Mouse (Mus musculus): ENCODE measurements around the gene Nprl3. TPM values are rescaled to one million over a fixed set of nuclear protein-coding genes. Genes with fewer than 3 reads are reported as not detected.
"Not testable (repeated sequence)": the region's sequence is repeated elsewhere in the genome, so short reads cannot be mapped to it uniquely, and the experiment has no call there.

The Nprl3 gene
- total RNA-seq, 1 experiment from 2014 or later: 45.3 TPM

DNA sequence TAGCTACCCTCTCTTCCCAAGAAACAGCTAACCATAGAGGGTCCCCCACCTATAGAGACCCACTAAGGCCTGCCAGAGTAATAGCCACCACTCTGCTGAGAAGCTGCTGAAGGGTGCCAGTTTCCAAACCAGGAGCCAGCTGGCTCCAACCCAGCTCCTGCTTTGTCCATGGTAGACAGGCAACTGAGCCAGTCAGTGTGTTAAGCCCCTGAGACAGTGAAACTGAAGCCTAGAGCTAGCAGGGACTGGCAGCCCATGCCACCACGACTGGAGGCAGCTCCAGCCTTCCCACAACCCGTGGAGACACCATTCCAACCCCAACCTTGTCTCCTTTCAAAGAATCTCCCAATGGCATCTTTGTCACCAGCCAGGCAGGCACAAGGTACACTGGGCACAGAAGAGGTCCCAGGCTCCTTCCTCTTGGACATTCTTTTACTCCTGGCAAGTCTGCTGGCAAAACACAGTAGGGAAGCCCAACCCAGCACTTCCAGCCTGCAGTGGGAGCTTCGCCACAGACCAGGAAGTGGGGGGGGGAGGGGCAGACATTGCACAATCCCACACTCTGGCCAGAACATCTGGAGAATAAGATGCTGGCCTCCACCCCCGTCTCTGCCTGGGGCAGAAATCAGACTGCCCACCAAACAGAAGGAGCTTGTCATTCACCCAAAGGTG lies 42.9 kb downstream of the Nprl3 start:
- peak; percentile 90 for DNase-seq

DNA sequence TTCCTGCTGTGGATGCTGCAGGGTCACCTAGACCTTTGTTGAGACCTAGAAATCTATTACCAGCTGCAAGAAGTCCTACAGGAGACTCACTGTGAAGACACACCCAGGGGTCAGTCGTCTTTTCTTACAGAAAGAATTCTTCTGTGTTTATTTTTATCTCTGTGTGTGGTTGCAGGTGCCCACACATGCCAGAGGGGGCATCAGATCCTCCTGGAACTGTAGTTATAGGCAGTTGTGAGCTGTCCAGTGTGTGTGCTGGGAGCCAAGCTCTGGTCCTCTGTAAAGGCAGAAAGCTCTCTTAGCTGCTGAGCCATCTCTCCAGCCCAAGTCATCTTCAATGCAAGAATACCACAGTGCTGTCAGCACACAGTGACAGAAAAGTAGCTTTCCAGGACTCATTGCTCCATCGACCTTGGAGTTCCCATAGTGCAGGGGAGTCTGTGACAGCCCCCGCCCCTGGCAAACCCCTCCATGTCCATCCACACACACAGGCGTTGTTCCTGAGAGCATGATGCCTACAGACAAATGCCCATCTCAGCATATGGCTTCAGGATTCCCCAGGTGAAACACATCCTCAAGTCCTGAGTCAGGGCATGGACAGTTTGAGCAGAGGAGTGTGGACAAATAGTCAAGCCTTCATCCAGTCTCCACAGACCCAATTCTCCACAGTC lies 44.1 kb downstream of the Nprl3 start:
- DNase-seq: no peak

DNA sequence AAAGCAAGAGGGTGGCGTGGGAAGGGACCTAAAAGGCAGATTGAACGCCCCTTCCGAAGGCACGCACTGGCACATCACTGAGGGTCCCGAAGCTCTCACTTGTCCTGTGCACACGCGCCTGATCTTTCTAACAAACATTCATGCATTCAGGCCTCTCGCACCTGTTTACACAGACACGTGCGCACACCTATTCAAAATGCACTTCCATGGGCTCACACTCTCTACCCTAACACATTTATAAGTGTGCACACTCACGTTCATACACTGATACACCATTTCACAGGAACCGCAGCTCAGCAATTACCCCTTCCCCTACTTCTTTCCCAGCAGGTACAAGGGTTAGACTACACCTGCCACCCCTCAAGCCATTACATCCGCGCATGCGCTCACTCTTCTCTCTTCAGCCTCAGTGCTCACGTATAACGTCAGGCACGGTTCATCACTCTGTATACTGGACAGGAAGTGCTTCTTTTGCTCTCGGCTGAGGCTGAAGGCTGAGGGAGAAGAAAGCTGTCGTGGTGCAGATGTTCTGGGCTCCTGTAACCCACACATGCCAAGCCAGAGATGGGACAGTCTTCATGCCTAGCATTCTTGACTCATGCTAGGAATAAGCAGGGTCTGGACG lies 44.8 kb downstream of the Nprl3 start:
- no peak for DNase-seq

DNA sequence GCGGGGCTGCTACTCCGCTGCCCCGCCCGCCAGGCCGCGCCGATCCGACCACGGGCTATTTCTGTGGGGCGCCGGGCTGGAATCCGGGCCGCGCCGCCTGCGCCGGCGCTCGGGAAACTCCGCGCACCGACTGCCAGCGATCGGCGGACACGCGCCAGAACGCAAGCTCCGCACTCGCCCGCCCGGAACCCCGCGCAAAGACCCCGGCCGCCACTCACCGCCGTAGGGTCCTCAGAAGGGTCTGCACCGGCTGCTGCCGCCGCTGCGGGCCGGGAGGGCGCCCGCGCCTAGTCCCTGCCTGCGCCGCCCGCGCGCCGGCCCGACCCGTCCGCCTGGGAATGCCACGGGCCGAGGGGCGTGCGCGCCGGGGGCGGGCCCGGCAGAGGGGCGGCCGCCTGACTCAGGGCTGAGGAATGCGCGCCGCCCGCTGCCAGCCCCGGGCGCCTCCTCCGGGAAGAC lies 45.5 kb downstream of the Nprl3 start, which contains the start of gene Rhbdf1:
TSS of gene Rhbdf1 (minus strand) at position 350 of the 459 bp plus-strand sequence.
- peak; percentile 87 for DNase-seq

DNA sequence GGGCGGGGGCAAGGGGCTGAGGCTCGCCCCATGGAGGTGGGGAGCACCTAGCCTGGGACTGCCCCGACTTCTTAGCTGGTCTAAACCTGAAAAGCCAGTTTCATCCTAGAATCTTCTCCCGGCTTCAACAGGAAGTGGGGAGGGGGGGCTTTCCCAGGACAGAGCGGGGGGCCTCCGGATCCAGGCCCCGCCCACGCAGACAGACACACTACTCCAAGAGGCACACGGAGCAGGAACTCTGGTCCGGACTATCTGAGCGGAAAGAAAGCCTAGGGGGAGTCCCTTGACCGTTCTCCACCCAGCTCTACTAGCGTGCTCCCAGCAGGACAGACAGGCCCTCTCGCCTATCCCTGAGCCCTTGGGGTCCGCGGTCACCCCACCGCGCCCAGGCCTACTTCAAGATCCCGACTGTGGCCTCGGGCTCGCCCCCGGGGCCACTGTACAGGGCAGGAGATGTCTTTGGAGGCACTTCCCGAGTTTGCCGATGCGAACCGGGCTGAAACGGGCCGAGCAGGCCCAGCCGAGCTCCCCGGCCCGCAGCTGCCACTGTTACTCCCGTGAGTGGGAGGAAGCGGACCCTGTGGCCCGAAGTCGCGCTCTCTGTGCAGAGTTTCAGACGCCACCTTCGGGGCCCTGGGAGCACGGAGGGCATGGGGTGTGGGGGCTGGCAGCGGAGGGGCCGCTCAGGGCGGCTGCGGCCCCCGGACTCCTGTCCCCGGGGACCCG lies 46.1 kb downstream of the Nprl3 start:
- peak; percentile 76 for DNase-seq

DNA sequence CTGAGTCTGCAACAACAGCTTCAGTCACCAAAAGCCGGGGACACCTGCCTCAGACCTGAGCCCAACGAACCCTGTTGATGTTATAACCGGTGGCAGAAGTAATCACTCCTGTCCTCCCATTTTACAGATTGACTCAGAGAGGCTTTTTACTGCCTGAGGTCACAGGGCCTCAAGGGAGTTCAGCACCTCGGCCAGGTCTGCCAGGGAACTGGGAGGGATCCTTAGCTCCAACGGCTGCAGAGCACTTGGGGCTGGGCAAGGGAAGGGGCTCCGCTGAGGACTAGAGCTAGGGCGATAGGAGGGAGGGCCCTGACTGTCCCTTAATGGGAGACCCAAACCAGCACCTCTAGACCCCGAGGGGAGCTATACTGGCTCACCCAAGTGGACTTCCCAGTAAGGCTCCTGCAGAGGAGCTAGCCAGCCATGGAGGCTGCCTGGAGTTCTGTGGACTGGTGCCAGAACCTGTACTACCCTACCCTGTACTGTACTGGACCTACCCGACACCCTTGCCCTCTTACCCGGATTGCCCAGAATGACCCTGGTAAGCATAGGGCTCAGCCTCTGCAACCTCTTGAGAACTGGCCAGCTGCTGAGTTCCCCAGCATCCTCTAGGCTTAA lies 46.8 kb downstream of the Nprl3 start:
- DNase-seq: no peak

DNA sequence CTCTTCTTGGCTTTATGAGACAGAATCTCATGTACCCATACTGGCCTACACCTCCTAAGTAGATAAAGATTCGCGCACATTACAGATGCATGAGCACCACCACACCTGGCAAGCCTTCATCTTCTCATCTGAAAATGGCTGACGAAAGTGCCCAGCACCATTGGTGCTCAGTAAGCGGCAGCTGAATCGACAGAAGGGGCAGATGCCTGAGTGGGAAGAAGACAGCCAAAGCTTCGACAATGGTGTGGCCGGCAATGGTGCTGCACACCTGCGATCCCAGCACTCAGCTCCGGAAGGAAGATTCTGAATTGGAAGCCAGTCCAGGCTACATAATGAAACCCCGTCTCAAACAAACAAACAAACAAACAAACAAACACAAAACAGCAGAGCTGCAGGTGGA lies 48.2 kb downstream of the Nprl3 start:
- no peak for DNase-seq

DNA sequence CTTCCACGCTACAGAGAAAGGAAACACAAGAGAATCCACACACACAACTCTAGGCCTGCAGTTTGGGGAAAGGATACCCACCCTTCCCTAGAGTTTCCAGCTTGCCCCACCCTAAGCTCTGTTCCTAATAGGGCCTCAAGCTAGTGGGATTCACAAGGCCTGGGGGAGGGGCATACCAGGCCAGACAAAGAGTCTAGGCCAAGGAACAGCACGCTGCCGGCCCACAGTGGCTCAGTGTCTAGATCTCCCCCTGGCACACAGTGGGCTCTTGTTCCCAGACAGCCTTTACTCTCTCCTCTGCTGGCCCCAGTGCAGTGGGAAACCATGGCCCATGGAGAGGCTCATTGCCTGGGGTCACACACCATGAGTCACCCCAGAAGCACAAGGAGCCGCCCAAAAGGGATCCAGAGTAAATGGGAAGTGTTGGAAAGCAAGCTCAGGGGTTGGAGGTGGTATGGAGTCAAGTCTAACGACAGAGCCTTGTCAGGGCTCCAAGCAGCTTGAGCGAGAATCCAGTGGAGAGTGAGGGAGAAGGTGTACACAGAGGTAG lies 48.9 kb downstream of the Nprl3 start:
- DNase-seq: no peak

DNA sequence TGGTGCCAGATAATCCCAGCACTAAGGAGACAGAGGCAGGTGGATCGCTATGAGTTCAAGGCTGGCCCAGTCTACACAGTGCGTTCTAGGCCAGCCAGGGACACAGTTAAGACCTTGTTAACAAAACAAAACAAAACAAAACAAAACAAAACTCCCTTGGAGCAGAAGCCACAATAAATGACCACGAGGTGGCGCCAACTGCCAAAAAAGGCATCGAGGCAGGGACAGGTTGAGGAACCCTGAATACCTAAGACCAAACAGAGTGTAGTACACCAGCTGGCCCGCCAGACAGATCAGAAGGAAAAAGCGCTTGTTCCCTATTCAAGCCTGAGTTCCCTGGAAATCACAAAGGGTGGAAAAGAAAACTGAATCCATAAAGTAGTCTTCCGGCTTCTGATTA lies 50.7 kb downstream of the Nprl3 start:
- DNase-seq: peak; percentile 86

DNA sequence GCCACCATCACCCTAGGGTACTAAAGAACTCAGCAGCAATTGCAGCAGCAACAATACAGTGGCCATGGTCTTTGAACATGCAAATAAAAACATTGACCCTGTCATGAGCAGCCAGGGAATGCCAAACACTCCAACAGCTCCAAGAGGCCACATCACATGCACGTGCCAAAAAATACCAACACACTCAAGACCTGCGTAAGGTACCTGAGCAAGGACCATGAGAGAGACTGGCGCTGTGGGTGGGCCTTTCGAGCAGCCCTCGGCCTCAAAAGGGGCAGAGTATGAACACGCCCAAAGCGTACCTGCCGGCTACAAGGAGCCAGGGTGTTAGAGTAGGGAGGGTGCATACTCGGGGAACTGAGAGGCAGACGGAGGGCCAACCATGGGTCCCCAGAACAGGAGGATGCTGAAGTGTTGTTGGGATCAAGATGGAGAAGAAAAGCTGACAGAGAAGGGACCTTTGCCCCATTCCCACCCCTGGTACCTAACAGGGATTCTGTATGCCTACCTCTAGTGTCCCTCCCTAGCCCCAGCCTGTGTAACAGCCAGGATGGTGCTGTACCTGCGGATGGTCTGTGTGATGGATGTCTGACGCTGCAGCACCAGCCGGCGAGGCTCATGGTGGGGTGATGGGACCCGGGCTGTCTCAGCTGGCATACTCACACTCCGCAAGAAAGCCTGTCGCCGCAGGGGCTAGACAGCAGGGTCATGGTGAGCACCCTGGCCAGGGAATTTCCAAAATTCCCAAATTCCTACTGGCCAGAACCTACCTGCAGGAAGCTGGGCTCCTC lies 51.9 kb downstream of the Nprl3 start:
- DNase-seq: no peak

DNA sequence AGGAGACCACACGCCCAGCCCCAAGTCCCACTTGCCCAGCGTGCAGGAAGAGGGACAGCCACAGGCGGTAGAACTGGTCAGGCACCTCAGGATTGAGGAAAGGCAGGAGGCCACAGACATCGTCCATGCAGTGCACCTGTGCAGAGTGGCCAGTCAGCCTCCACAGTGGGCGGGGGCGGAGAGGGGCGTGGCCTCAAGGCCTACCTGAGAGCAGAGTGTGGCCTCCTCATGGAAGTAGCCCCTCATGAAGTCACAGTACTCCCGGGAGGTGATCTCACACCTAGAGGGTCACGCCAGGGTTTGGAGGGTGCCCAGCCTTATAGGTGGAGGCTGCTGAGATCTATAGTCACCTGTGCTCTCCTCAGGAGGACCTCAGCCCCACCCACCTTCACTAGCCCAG lies 56.9 kb downstream of the Nprl3 start:
- no peak for DNase-seq

DNA sequence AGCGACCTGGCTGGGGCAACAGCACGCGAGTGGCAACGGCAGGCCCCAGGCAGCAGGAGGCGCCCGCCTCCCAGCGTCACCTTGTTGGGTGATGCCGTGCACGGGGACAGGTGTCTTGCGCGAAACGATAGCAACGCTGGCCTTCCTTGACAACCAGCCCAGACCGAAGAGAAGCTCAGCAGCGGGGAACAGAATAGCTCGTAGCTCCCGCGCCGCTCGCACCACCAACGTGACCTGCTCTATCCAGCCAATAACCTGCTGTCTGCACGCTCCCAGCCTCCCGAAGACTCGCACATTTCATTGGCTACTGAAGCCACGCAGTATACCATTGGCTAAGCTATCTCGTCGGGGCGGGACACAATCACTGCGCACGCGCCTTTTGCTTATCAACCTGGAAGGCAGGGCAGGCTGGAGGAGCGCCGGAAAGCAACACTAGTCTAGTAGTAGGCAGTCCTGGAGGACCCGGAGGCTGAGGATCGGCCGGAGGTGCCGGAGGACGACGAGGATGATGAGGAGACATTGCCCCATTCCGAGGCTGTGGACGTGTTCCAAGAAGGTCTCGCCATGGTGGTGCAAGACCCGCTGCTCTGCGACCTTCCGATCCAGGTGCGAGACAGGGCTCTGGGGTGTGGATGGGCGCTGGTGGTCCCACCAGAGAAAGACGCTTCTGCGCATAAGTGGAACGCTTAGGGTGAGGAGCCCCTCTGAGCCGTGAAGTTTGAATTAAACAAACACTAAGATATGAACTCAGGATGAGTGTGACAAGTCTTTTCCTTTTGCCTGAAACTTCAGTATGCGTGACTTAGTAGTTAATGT lies 62.2 kb downstream of the Nprl3 start, which contains the start of gene Snrnp25:
TSS of gene Snrnp25 (plus strand) at position 358 of the 816 bp plus-strand sequence.
- DNase-seq: peak; percentile 98

DNA sequence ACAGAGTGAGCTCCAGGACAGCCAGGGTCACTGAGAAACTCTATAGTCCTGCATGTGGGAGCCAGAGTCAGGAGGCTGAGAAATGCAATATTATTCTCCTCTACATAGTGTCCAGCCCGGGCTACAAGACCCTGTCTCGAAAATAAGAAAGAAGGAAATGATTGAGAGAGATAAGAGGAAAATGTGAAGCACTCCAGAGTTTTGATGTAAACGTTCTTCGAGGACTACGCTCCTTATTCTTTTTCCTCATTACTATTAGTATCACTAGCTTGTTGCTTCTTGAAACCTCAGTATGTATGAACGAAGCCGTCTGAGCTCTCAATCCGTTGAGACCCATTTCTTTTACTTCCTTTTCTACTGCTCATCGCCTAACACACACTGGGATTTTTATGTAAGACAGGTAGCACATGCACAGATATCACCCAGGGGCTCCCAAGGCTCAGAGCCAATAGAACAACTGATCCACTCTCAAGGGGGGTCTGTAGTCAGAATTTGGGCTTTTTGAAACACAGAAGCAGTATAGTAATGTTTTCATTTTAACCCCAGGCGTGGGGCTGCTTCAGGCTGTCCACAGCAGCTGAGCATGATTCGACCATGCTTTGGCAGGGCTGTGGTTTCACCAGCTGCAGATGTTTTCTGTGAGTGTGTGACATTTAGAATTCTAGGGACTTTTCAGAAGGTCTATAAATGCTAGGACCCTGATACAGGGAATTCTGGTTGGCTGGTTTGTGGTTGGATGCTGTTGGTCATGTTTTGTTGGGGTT lies 65.4 kb downstream of the Nprl3 start:
- no peak for DNase-seq

DNA sequence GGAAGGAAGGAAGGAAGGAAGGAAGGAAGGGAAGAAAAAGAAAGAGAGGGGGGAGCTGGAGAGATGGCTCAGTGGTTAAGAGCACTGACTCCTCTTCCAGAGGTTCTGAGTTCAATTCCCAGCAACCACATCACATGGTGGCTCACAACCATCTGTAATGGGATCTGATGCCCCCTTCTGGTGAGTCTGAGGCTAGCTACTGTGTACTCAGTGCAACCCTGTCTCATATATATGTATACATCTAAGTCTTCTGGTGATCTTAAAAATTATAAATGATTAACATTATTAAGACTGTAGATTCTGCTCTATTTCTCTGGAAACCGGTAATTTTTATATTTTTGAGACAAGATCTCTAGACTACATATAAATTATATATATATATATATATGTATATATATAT lies 66.5 kb downstream of the Nprl3 start:
- DNase-seq: not testable (repeated sequence)

DNA sequence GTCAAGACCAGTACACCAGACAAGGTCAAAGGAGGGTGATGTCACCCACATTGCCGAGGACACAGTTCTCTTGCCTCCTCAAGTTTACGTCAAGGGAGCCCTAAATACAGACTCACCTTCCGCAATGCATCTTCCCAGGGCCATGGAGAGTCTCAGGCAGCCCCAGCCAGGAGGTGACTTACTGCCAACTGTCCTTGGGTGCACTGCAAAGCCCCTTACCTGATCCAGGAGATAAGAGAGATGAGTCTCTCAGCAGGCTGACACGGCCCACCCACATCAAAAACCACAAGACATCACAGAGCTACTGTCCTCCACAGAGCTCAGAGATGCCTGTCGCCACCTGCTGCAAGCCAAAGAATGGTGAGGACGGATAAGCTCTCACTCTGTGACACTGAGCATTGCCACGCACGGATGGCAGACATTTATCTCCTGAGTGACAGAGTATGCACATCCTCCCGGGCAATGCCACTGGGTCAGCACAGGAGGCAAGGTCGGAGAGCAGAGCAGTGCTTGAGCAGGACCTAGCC lies 67.4 kb downstream of the Nprl3 start, which contains the start of gene Il9r:
TSS of gene Il9r (minus strand) at position 205 of the 527 bp plus-strand sequence.
- peak; percentile 56 for DNase-seq

DNA sequence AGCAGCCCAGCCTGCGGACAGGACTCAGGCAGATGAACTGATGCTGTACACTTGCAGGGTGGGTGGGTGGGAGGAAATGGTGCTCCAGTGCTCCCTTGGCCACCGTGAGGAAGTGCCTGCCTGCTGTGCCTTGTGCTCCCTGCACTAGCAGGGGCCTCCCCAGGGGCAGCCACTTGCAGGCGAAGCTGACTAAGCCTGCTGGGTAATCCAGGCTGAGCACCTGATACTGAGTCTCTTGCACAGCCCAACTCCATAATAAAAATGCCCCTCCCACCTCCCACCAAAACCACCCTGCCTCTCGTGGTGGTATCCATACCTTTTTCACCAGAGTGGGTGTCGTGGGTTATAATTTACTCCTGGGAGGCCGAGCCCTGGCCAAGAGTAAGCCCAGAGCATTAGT lies 68.3 kb downstream of the Nprl3 start:
- DNase-seq: peak; percentile 3

DNA sequence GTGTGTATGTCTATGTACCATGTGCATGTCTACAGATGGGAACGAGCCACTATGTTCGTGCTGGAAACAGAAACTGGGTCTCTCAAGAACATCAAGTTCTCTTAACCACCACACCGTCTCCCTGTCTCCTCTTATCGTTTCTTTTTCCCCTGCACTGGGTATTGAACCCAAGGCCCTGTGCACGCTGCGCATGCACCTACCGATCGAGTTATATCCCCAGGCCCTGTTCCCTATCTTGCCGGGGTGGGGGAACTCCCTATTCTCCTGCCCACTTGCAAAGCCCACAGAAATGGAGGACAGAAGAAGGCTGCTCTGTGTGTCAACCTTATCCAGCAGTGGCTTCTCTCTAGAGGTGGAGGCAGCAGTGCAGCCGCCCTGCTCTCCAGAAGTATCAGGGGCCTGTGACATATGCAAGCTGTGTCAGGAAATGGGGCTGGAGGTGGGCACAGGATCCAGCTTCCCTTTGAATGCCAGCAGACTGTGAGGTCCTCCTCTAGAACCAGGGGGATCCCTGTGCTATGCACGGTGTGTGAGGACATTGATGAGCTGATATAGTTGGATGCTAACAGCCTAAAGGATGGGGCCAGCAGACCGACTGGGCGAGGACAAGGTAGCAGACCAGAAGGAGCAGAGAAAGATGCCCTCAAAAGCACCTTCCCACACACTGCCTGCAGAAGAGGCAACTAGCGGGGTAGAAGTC lies 69.1 kb downstream of the Nprl3 start:
- DNase-seq: peak; percentile 2

DNA sequence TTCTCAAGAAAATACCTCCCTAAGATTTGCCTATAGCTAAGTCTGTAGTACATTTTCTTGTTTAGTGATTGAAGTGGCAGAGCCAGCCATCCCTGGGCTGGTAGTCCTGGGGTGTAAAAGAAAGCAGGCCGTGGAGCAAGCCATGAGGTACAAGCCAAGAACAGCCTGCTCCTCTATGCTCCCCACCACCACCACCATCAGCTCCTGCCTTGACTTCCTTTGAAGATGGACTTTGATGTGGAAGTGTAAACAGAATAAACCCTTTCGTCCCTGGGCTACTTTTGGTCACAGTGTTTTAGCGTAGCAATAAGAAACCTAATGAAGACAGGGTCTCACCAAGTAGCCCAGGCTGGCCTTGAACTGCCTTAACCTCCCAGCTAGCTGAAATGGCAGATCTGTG lies 69.7 kb downstream of the Nprl3 start:
- peak; percentile 0 for DNase-seq
